Mouse (Mus musculus): ENCODE results near the gene Lrrc8b. TPM values are rescaled to one million over a fixed set of nuclear protein-coding genes. Genes with fewer than 3 reads are reported as not detected.

Gene Lrrc8b
- polyA plus RNA-seq, 2 experiments: 5.8 to 6.6 TPM

DNA sequence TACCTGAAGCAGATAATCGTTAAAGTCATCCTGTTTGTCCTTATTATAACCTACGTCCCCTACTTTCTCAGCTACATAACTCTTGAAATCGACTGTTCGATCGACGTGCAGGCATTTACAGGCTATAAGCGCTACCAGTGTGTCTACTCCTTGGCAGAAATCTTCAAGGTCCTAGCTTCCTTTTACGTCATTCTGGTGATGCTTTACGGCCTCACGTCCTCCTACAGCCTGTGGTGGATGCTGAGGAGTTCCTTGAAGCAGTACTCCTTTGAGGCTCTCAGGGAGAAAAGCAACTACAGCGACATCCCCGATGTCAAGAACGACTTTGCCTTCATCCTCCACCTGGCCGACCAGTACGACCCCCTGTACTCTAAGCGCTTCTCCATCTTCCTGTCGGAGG, 65.0 kb downstream of the Lrrc8b start:
- WGBS: 95% methylated on average over 17 of the region's 17 CpGs
- no peak for DNase-seq (ENCODE audit: low spot score)
- Histone ChIP-seq H3K36me3 (ENCODE audit: control insufficient read depth, insufficient read depth, low read length) (no peaks in the 10 kb centered on the region), H3K9me3 (ENCODE audit: control insufficient read depth, low read length) (0 out of 2 replicates have a peak, but pooled peaks cover 3% of the 10 kb centered on the region), H3K27me3 (ENCODE audit: control insufficient read depth, insufficient read depth, low read length) (no peaks in the 10 kb centered on the region), H3K4me1 (ENCODE audit: control insufficient read depth, insufficient read depth, low read length) (no peaks in the 10 kb centered on the region), H3K4me2 (replicated peaks; ENCODE audit: low read depth, low read length, severe bottlenecking) (no peak overlapping the region), H3K4me3 (replicated peaks; ENCODE audit: low read length) (no peak overlapping the region), H3K27ac (replicated peaks; ENCODE audit: low read depth, low read length) (no peak overlapping the region), H3K9ac (ENCODE audit: low read depth, low read length, severe bottlenecking) (no peak overlapping the region)
- no peak for TF ChIP-seq POLR2A (IDR thresholded peaks at IDR 0.05; ENCODE audit: borderline replicate concordance, extremely low read depth, insufficient read depth, insufficient read length)
- ATAC-seq (ENCODE audit: low FRiP score, low read depth): no peak

GRCm38 (mm10) chr5:105483632-105484031, 68.1 kb downstream of the Lrrc8b start:
- DNase-seq (ENCODE audit: low spot score): no peak
- no peak overlapping the region for H3K9ac ChIP-seq (ENCODE audit: low read depth, low read length, severe bottlenecking)
- no peaks in the 10 kb centered on the region for H3K4me1 ChIP-seq (ENCODE audit: control insufficient read depth, insufficient read depth, low read length)
- H3K4me2 ChIP-seq (replicated peaks; ENCODE audit: low read depth, low read length, severe bottlenecking): no peak overlapping the region
- 0 out of 2 replicates have a peak, but pooled peaks cover 3% of the 10 kb centered on the region for H3K9me3 ChIP-seq (ENCODE audit: control insufficient read depth, low read length)
- no peaks in the 10 kb centered on the region for H3K27me3 ChIP-seq (ENCODE audit: control insufficient read depth, insufficient read depth, low read length)
- no peak overlapping the region for H3K4me3 ChIP-seq (replicated peaks; ENCODE audit: low read length)
- no peaks in the 10 kb centered on the region for H3K36me3 ChIP-seq (ENCODE audit: control insufficient read depth, insufficient read depth, low read length)
- TF ChIP-seq POLR2A (IDR thresholded peaks at IDR 0.05; ENCODE audit: borderline replicate concordance, extremely low read depth, insufficient read depth, insufficient read length): no peak
- no peak overlapping the region for H3K27ac ChIP-seq (replicated peaks; ENCODE audit: low read depth, low read length)
- no peak for ATAC-seq (ENCODE audit: low FRiP score, low read depth)
- WGBS: 94% methylated on average over 2 of the region's 2 CpGs

DNA sequence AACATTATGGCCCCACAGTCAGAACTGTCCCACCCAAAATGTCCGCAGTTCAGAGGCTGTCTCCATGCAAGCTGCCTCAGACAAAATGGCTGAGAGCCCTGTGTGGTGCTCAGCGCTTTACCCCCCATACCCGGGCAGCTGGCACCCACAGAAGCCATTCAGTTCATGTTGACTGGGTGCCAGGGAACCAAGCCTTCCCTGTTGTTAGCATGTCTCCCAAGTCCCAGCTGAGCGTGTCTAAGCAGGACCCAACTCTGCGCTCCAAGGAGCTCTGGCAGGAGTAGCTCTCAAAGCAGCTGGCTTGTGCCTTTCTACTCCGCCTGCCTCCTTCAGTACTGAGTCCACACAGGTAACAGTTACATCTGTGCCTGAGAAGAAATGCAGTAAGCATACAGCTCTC, 68.7 kb downstream of the Lrrc8b start:
- H3K36me3 ChIP-seq (ENCODE audit: control insufficient read depth, insufficient read depth, low read length): no peaks in the 10 kb centered on the region
- no peaks in the 10 kb centered on the region for H3K4me1 ChIP-seq (ENCODE audit: control insufficient read depth, insufficient read depth, low read length)
- no peak overlapping the region for H3K27ac ChIP-seq (replicated peaks; ENCODE audit: low read depth, low read length)
- 84% methylated on average over 6 of the region's 6 CpGs for WGBS
- no peaks in the 10 kb centered on the region for H3K27me3 ChIP-seq (ENCODE audit: control insufficient read depth, insufficient read depth, low read length)
- no peak for ATAC-seq (ENCODE audit: low FRiP score, low read depth)
- no peak overlapping the region for H3K4me2 ChIP-seq (replicated peaks; ENCODE audit: low read depth, low read length, severe bottlenecking)
- H3K9me3 ChIP-seq (ENCODE audit: control insufficient read depth, low read length): 0 out of 2 replicates have a peak, but pooled peaks cover 3% of the 10 kb centered on the region
- DNase-seq (ENCODE audit: low spot score): no peak
- no peak overlapping the region for H3K9ac ChIP-seq (ENCODE audit: low read depth, low read length, severe bottlenecking)
- H3K4me3 ChIP-seq (replicated peaks; ENCODE audit: low read length): no peak overlapping the region
- TF ChIP-seq POLR2A (IDR thresholded peaks at IDR 0.05; ENCODE audit: borderline replicate concordance, extremely low read depth, insufficient read depth, insufficient read length): no peak

GRCm38 (mm10) chr5:105484891-105485290, 69.3 kb downstream of the Lrrc8b start:
- ATAC-seq (ENCODE audit: low FRiP score, low read depth) (no peak), DNase-seq (ENCODE audit: low spot score) (no peak)
- Histone ChIP-seq H3K4me2 (replicated peaks; ENCODE audit: low read depth, low read length, severe bottlenecking) (no peak overlapping the region), H3K4me3 (replicated peaks; ENCODE audit: low read length) (no peak overlapping the region), H3K27ac (replicated peaks; ENCODE audit: low read depth, low read length) (no peak overlapping the region), H3K9ac (ENCODE audit: low read depth, low read length, severe bottlenecking) (no peak overlapping the region), H3K27me3 (ENCODE audit: control insufficient read depth, insufficient read depth, low read length) (no peaks in the 10 kb centered on the region), H3K36me3 (ENCODE audit: control insufficient read depth, insufficient read depth, low read length) (no peaks in the 10 kb centered on the region), H3K9me3 (ENCODE audit: control insufficient read depth, low read length) (0 out of 2 replicates have a peak, but pooled peaks cover 3% of the 10 kb centered on the region), H3K4me1 (ENCODE audit: control insufficient read depth, insufficient read depth, low read length) (no peaks in the 10 kb centered on the region)
- WGBS: 96% methylated on average over 14 of the region's 14 CpGs
- TF ChIP-seq POLR2A (IDR thresholded peaks at IDR 0.05; ENCODE audit: borderline replicate concordance, extremely low read depth, insufficient read depth, insufficient read length): no peak

DNA sequence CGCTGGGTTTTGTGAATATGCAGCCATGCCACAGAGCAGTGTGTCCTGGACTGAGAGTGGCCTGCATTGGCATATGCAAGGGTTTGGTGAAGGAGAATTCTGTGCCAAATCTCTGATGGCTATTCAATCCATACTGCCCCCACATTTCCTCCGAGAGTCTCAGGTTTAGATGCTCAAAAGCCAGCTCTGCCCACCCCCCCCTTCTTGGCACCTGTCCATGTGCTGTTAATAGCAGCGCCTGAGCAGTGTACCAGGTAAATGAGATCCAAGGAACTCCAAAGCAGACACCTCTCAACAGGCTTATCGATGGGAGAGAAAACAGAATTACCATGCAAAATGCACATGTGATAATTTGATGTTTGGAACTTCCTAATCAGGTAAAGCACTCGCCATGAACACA, 74.6 kb downstream of the Lrrc8b start:
- 79% methylated on average over 5 of the region's 5 CpGs for WGBS
- Histone ChIP-seq H3K27ac (replicated peaks; ENCODE audit: low read depth, low read length) (no peak overlapping the region), H3K27me3 (ENCODE audit: control insufficient read depth, insufficient read depth, low read length) (no peaks in the 10 kb centered on the region), H3K36me3 (ENCODE audit: control insufficient read depth, insufficient read depth, low read length) (no peaks in the 10 kb centered on the region), H3K4me3 (replicated peaks; ENCODE audit: low read length) (no peak overlapping the region), H3K9me3 (ENCODE audit: control insufficient read depth, low read length) (no peaks in the 10 kb centered on the region), H3K9ac (ENCODE audit: low read depth, low read length, severe bottlenecking) (no peak overlapping the region), H3K4me2 (replicated peaks; ENCODE audit: low read depth, low read length, severe bottlenecking) (no peak overlapping the region), H3K4me1 (ENCODE audit: control insufficient read depth, insufficient read depth, low read length) (peaks cover 27% of the 10 kb centered on the region)
- ATAC-seq (ENCODE audit: low FRiP score, low read depth) (no peak), DNase-seq (ENCODE audit: low spot score) (no peak)
- no peak for TF ChIP-seq POLR2A (IDR thresholded peaks at IDR 0.05; ENCODE audit: borderline replicate concordance, extremely low read depth, insufficient read depth, insufficient read length)

DNA sequence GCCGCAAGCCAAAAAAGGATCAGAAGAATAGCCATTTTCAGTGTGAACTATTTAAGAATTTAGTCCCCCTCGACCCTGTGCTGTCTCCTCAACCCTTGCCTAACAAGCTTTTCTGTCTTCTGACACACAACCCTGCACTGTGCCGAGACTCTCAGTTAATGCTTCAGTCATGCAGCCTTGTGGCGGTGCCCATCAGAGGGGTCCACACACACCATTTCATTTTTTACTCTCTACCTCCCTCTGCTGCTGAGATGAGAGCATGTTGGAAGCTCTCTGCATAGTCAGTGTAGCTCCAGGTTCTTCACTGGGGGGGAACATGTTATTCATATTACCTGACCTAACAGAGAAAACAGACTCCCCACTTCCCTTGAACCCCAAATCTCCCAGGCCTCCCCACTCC, 75.8 kb downstream of the Lrrc8b start:
- ATAC-seq (ENCODE audit: low FRiP score, low read depth): peak; percentile 28; the same call in 1 of the 2 replicates
- Histone ChIP-seq H3K9me3 (ENCODE audit: control insufficient read depth, low read length) (no peaks in the 10 kb centered on the region), H3K4me1 (ENCODE audit: control insufficient read depth, insufficient read depth, low read length) (peaks cover 33% of the 10 kb centered on the region), H3K27me3 (ENCODE audit: control insufficient read depth, insufficient read depth, low read length) (no peaks in the 10 kb centered on the region), H3K9ac (ENCODE audit: low read depth, low read length, severe bottlenecking) (no peak overlapping the region), H3K27ac (replicated peaks; ENCODE audit: low read depth, low read length) (no peak overlapping the region), H3K36me3 (ENCODE audit: control insufficient read depth, insufficient read depth, low read length) (no peaks in the 10 kb centered on the region), H3K4me2 (replicated peaks; ENCODE audit: low read depth, low read length, severe bottlenecking) (no peak overlapping the region), H3K4me3 (replicated peaks; ENCODE audit: low read length) (no peak overlapping the region)
- TF ChIP-seq POLR2A (IDR thresholded peaks at IDR 0.05; ENCODE audit: borderline replicate concordance, extremely low read depth, insufficient read depth, insufficient read length): no peak
- peak; percentile 52 for DNase-seq (ENCODE audit: low spot score)
- 53% methylated on average over 4 of the region's 4 CpGs for WGBS

Measured in limb, embryonic 14.5 days (tissue).